Mouse (Mus musculus): ENCODE measurements around the gene Fam3c.
"Not testable (repeated sequence)": the region's sequence is repeated elsewhere in the genome, so short reads cannot be mapped to it uniquely, and the experiment has no call there.

The Fam3c gene

GRCm38 (mm10) chr6:22292056-22292455 lies 64.0 kb downstream of the Fam3c start:
- DNase-seq (ENCODE audit: low read depth, low spot score), result no peak

GRCm38 (mm10) chr6:22290790-22291189 lies 65.3 kb downstream of the Fam3c start:
- no peak for DNase-seq (ENCODE audit: low read depth, low spot score)

GRCm38 (mm10) chr6:22289461-22290021 lies 66.5 kb downstream of the Fam3c start:
- DNase-seq (ENCODE audit: low read depth, low spot score), result no peak

GRCm38 (mm10) chr6:22288737-22289460 lies 67.1 kb downstream of the Fam3c start:
- no peak for DNase-seq (ENCODE audit: low read depth, low spot score)

- DNase-seq (ENCODE audit: low read depth, low spot score), result no peak
Measured at GRCm38 (mm10) chr6:22288004-22288736, 67.9 kb downstream of the Fam3c start, which contains the start of gene Wnt16. Gene Wnt16, plus strand, starts transcription at chr6:22288227.

- no peak for DNase-seq (ENCODE audit: low read depth, low spot score)
Measured at GRCm38 (mm10) chr6:22282405-22282804, 73.6 kb downstream of the Fam3c start.

GRCm38 (mm10) chr6:22280217-22280861 lies 75.7 kb downstream of the Fam3c start:
- DNase-seq (ENCODE audit: low read depth, low spot score), result no peak

GRCm38 (mm10) chr6:22277941-22278340 lies 78.1 kb downstream of the Fam3c start:
- no peak for DNase-seq (ENCODE audit: low read depth, low spot score)

- no peak for DNase-seq (ENCODE audit: low read depth, low spot score)
Measured at GRCm38 (mm10) chr6:22269840-22270521, 86.1 kb downstream of the Fam3c start.

- DNase-seq (ENCODE audit: low read depth, low spot score), result no peak
Measured at GRCm38 (mm10) chr6:22268677-22269076, 87.4 kb downstream of the Fam3c start.

GRCm38 (mm10) chr6:22267807-22268667 lies 88.0 kb downstream of the Fam3c start:
- no peak for DNase-seq (ENCODE audit: low read depth, low spot score)

- DNase-seq (ENCODE audit: low read depth, low spot score), result no peak
Measured at GRCm38 (mm10) chr6:22266018-22266417, 90.0 kb downstream of the Fam3c start.

- DNase-seq (ENCODE audit: low read depth, low spot score), result not testable (repeated sequence)
Measured at GRCm38 (mm10) chr6:22264094-22264493, 91.9 kb downstream of the Fam3c start.

- DNase-seq (ENCODE audit: low read depth, low spot score), result no peak
Measured at GRCm38 (mm10) chr6:22262519-22262918, 93.5 kb downstream of the Fam3c start.

- no peak for DNase-seq (ENCODE audit: low read depth, low spot score)
Measured at GRCm38 (mm10) chr6:22258784-22259183, 97.3 kb downstream of the Fam3c start.

Measured in retina, adult 2 months (tissue).